Comparison of ENCODE assay signal across 10 mouse cellular contexts in genomic region chr1:163070502-163070901, GRCm38 (mm10). TPM values are rescaled to one million over a fixed set of nuclear protein-coding genes. Genes with fewer than 3 reads are reported as not detected.
DNase-seq lines count a peak whose midpoint lies in the region; ATAC-seq and TF ChIP-seq lines count a peak whose summit lies in the region.
"Had no signal": no experiment of that assay in that cellular context is flagged by ENCODE, and none has a peak within 500 bp of the region (broad histone marks: within the 10 kb centered on the region; RNA-seq: fewer than 3 reads in every experiment).

No protein-coding gene starts in this region.

- no peaks in the 10 kb centered on the region for H3K9me3 ChIP-seq in forebrain, embryonic 14.5 days (replicated peaks; ENCODE audit: control insufficient read depth, low read length)
- H3K9me3 ChIP-seq in neural tube, embryonic 12.5 days = no peaks in the 10 kb centered on the region
- H3K9me3 ChIP-seq: neural tube, embryonic 13.5 days had no signal

- POLR2A ChIA-PET in Patski (lab: Charles Lee) = no interaction called here

- H3K4me1 ChIP-seq in forebrain, embryonic 14.5 days (ENCODE audit: control insufficient read depth, insufficient read depth, low read length) = no peaks in the 10 kb centered on the region
- H3K4me1 ChIP-seq in neural tube, embryonic 12.5 days = no peaks in the 10 kb centered on the region
- H3K4me1 ChIP-seq: neural tube, embryonic 13.5 days had no signal

- CTCF ChIA-PET in Patski (lab: Charles Lee) = interaction anchor here (0.7 to 1.4 kb wide), 4 partner anchors 15 to 180 kb away, joined by 3 to 6 read pairs (median 4); no protein-coding TSS in a partner anchor

- H3K36me3 ChIP-seq in forebrain, embryonic 14.5 days (ENCODE audit: control insufficient read depth, insufficient read depth, low read length) = no peaks in the 10 kb centered on the region
- H3K36me3 ChIP-seq in neural tube, embryonic 12.5 days = no peaks in the 10 kb centered on the region
- H3K36me3 ChIP-seq: neural tube, embryonic 13.5 days had no signal

- intact Hi-C loops in left cerebral cortex, postnatal 4 days (cut with DNase I) = loop anchor here (10.0 kb wide), 2 partner anchors 256 to 346 kb away; partner anchors contain the start of gene Fmo4

- in situ Hi-C loops in Patski (cut with MboI; ENCODE audit: low pct_unique_long_range_greater_than_20kb) = no loop called here

- DNase-seq in cerebellum, postnatal 25 days = peak; percentile 8 to 55
- no peak for DNase-seq in cerebellum, adult 9-11 months
- DNase-seq in Patski (ENCODE audit: low read depth, low spot score) = no peak
- peak; percentile 73 for DNase-seq in forebrain, embryonic 14.5 days (ENCODE audit: low spot score)
- DNase-seq in kidney, adult 8-10 months = peak; percentile 15 to 65
- DNase-seq in left cerebral cortex, postnatal 4 days = peak; percentile 54
- DNase-seq in spleen, adult 12 weeks (ENCODE audit: low spot score) = no peak

- ATAC-seq in Patski = no peak
- ATAC-seq in forebrain, embryonic 14.5 days = peak; percentile 79
- ATAC-seq in neural tube, embryonic 12.5 days (ENCODE audit: low FRiP score, low read depth) = peak; percentile 56; the same call in 1 of the 2 replicates

- H3K27me3 ChIP-seq in Patski = peaks cover 51% of the 10 kb centered on the region
- H3K27me3 ChIP-seq in forebrain, embryonic 14.5 days (replicated peaks; ENCODE audit: control insufficient read depth, insufficient read depth, low read length) = no peaks in the 10 kb centered on the region
- H3K27me3 ChIP-seq in neural tube, embryonic 12.5 days (replicated peaks) = no peaks in the 10 kb centered on the region
- H3K27me3 ChIP-seq: neural tube, embryonic 13.5 days had no signal

- H3K4me2 ChIP-seq in forebrain, embryonic 14.5 days (ENCODE audit: low read length) = no peak overlapping the region
- no peak overlapping the region for H3K4me2 ChIP-seq in neural tube, embryonic 12.5 days (replicated peaks)
- H3K4me2 ChIP-seq: neural tube, embryonic 13.5 days had no signal

- no peak overlapping the region for H3K27ac ChIP-seq in forebrain, embryonic 14.5 days (ENCODE audit: low read depth, low read length)
- H3K27ac ChIP-seq in neural tube, embryonic 12.5 days = no peak overlapping the region
- H3K27ac ChIP-seq: neural tube, embryonic 13.5 days had no signal

- TF ChIP-seq CTCF in Patski (IDR thresholded peaks at IDR 0.05) = peak; percentile 91

- no peak overlapping the region for H3K4me3 ChIP-seq in forebrain, embryonic 14.5 days (ENCODE audit: low read depth, low read length)
- H3K4me3 ChIP-seq in neural tube, embryonic 12.5 days = no peak overlapping the region
- H3K4me3 ChIP-seq: neural tube, embryonic 13.5 days had no signal

- no peak overlapping the region for H3K9ac ChIP-seq in forebrain, embryonic 14.5 days (ENCODE audit: low read length)
- no peak overlapping the region for H3K9ac ChIP-seq in neural tube, embryonic 12.5 days
- H3K9ac ChIP-seq: neural tube, embryonic 13.5 days had no signal

- WGBS in forebrain, embryonic 14.5 days = 7% methylated on average over 1 of the region's 1 CpGs
- WGBS in neural tube, embryonic 12.5 days = 6% methylated on average over 1 of the region's 1 CpGs

RNA-seq across cellular contexts. Expression of gene Mroh9, which starts 15.0 kb away (rescaled TPM):
- polyA plus RNA-seq in Patski (2021) = not detected
- polyA plus RNA-seq in forebrain, embryonic 14.5 days (2014; fragmentation: Nextera tagmentation; extraction: Ambion mirVana) = not detected in 2 replicates
- total RNA-seq in left cerebral cortex, postnatal 4 days (2021) = not detected
- polyA plus RNA-seq in neural tube, embryonic 12.5 days (2016; fragmentation: Nextera tagmentation; extraction: Ambion mirVana) = not detected in 2 replicates
- total RNA-seq: gastrocnemius, postnatal 4 days had no signal
- polyA plus RNA-seq: neural tube, embryonic 13.5 days had no signal

Comparison
In these comparisons a context has a peak if more than half of its experiments do, and no peak if none do; other contexts are left out.
1. DNase-seq: peak in cerebellum, postnatal 25 days (2 of 2), forebrain, embryonic 14.5 days (single experiment), kidney, adult 8-10 months (2 of 2) and left cerebral cortex, postnatal 4 days (single experiment); none in cerebellum, adult 9-11 months (single experiment), Patski (single experiment) and spleen, adult 12 weeks (single experiment).